Mouse (Mus musculus): ENCODE measurements around the gene Fgd5. TPM values are rescaled to one million over a fixed set of nuclear protein-coding genes. Genes with fewer than 3 reads are reported as not detected.

Gene Fgd5
- polyA plus RNA-seq, 1 experiment from 2014 or later = 8.0 TPM

DNA sequence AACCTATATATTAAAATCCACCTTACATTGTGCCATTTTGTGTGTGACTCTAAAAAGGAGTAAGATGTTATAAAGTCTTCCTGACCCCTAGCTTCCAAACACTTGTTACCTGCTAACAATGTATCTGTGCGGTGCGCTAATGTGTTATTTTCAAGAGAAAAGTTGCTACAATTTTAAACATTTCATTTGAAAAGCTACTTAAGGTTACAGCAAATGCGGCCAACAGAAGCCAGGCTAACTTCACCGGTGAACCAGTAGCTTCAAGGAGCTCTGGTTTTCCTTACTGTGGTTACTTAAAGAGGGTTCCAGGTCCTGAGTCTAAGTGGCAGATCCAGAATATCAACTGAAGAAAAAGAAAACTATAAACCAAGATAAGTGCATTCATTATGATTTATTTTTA, 111.3 kb downstream of the Fgd5 start:
- no peaks in the 10 kb centered on the region for H3K9me3 ChIP-seq (ENCODE audit: control insufficient read depth, low read length)
- H3K4me1 ChIP-seq (replicated peaks; ENCODE audit: control insufficient read depth, insufficient read depth, low read length) = peaks cover 21% of the 10 kb centered on the region
- 91% methylated on average over 4 of the region's 4 CpGs for WGBS
- H3K4me2 ChIP-seq = peak overlapping the region; percentile 66
- DNase-seq (ENCODE audit: low spot score) = no peak
- no peaks in the 10 kb centered on the region for H3K27me3 ChIP-seq (replicated peaks; ENCODE audit: control insufficient read depth, insufficient read depth, low read length)
- no peak overlapping the region for H3K27ac ChIP-seq (ENCODE audit: low read depth, low read length)
- no peak for ATAC-seq (replicated peaks; ENCODE audit: low FRiP score)
- H3K9ac ChIP-seq (ENCODE audit: low read depth, low read length) = no peak overlapping the region
- H3K4me3 ChIP-seq (ENCODE audit: low read depth, low read length) = peak overlapping the region; percentile 98; the same call in 1 of the 2 replicates
- no peaks in the 10 kb centered on the region for H3K36me3 ChIP-seq (ENCODE audit: control insufficient read depth, insufficient read depth, low read length)

DNA sequence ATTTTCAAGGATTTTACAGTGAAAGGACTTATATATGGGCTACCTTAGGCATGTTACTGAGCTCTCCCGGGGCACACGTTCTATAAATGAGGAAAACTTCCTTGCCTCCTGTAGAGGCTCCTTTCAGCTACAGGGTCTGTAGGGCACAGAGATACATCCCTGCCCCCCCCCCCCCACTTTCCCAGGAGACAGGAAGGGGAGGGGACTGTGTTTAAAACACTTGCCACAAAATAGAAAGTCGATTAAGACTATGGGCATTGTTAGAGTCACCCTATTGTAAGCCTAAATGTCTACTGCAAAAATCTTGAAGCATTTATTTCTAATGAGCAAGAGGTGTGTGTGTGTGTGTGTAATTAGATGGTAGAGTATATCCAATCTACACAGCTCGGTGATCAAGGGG, 111.8 kb downstream of the Fgd5 start:
- Histone ChIP-seq H3K9me3 (ENCODE audit: control insufficient read depth, low read length) (no peaks in the 10 kb centered on the region), H3K36me3 (ENCODE audit: control insufficient read depth, insufficient read depth, low read length) (no peaks in the 10 kb centered on the region), H3K9ac (ENCODE audit: low read depth, low read length) (peak overlapping the region; percentile 98), H3K27me3 (replicated peaks; ENCODE audit: control insufficient read depth, insufficient read depth, low read length) (no peaks in the 10 kb centered on the region), H3K27ac (ENCODE audit: low read depth, low read length) (peak overlapping the region; percentile 99), H3K4me3 (ENCODE audit: low read depth, low read length) (peak overlapping the region; percentile 98), H3K4me1 (replicated peaks; ENCODE audit: control insufficient read depth, insufficient read depth, low read length) (peaks cover 22% of the 10 kb centered on the region), H3K4me2 (peak overlapping the region; percentile 66)
- WGBS = 4% methylated on average over 4 of the region's 4 CpGs
- DNase-seq (ENCODE audit: low spot score) = no peak
- ATAC-seq (replicated peaks; ENCODE audit: low FRiP score) = no peak

DNA sequence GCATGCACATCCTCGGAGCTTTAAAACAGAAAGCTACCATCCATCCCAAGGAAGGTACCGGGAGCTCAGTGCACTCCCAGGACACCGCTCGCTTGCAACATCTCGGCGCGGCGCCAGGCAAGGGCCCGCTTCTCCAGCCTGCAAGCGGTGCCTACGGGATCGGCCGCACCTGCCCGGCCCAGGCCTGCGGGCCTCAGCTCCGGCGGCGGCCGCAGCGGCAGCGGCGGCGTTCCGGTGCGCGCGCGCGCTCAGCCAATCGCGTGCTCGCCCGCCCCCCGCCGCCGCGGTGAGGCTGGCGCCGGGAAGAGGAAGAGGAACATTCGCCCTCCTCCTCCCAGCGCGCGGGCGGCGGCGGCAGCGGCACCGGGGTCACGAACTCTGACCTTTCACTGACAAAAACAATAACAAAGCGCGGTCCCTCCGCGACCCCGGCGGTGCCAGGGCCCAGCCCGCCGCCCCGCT, 112.5 kb downstream of the Fgd5 start, which contains the start of gene Nr2c2:
Nr2c2 (plus strand) TSS at position 261 of the 462 bp plus-strand sequence.
- Histone ChIP-seq H3K4me3 (ENCODE audit: low read depth, low read length) (peak within 1 kb of the TSS; percentile 98), H3K27me3 (replicated peaks; ENCODE audit: control insufficient read depth, insufficient read depth, low read length) (no peaks in the 10 kb centered on the region), H3K36me3 (ENCODE audit: control insufficient read depth, insufficient read depth, low read length) (no peaks in the 10 kb centered on the region), H3K4me2 (peak within 1 kb of the TSS; percentile 66), H3K9me3 (ENCODE audit: control insufficient read depth, low read length) (no peaks in the 10 kb centered on the region), H3K27ac (ENCODE audit: low read depth, low read length) (peak within 1 kb of the TSS; percentile 99), H3K4me1 (replicated peaks; ENCODE audit: control insufficient read depth, insufficient read depth, low read length) (peaks cover 22% of the 10 kb centered on the region), H3K9ac (ENCODE audit: low read depth, low read length) (peak within 1 kb of the TSS; percentile 98)
- peak; percentile 86 for DNase-seq (ENCODE audit: low spot score)
- peak; percentile 67 for ATAC-seq (replicated peaks; ENCODE audit: low FRiP score)
- WGBS = under 1% methylated on average over 45 of the region's 58 CpGs

DNA sequence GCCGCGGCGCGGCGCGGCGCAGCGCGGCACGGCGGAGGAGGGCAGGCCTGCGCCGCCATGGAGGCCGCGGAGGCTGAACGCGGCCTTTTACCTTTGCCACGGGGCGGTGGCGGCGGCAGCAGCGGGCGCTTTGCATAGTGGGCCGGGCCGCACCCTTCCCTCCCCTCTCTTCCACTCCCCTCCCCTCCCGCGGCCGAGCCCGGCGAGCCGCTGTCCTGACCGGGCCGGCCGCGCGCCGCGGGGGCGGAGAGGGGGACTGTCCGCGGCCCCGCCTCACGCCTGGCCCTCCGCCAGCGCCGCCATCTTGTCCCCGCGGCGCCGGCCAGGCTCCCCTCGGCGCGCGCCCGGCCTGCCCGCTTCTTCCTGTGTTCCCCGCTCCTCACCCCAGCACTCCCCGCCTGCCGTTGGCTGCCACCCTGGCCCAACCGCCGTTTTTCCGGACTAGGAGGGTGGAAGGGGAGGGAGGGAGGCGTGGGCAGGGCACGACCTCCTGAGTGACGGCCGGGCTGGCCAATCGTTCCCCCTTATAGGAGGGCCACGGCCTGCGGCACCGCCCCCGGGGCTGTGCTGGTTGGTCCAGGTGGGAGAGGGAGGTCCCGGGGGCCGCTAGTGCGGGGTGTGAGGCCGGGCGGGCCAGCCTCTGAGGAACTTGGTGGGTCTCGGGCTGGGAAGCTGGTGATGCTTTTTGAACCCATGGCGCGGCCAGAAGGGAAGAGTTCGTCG, 113.2 kb downstream of the Fgd5 start:
- Histone ChIP-seq H3K9me3 (ENCODE audit: control insufficient read depth, low read length) (no peaks in the 10 kb centered on the region), H3K27me3 (replicated peaks; ENCODE audit: control insufficient read depth, insufficient read depth, low read length) (no peaks in the 10 kb centered on the region), H3K4me2 (peak overlapping the region; percentile 66), H3K4me3 (ENCODE audit: low read depth, low read length) (peak overlapping the region; percentile 98), H3K36me3 (ENCODE audit: control insufficient read depth, insufficient read depth, low read length) (no peaks in the 10 kb centered on the region), H3K9ac (ENCODE audit: low read depth, low read length) (peak overlapping the region; percentile 98), H3K4me1 (replicated peaks; ENCODE audit: control insufficient read depth, insufficient read depth, low read length) (peaks cover 22% of the 10 kb centered on the region), H3K27ac (ENCODE audit: low read depth, low read length) (peak overlapping the region; percentile 99)
- DNase-seq (ENCODE audit: low spot score) (peak; percentile 100), ATAC-seq (replicated peaks; ENCODE audit: low FRiP score) (peak; percentile 98)
- WGBS = 1% methylated on average over 69 of the region's 81 CpGs

DNA sequence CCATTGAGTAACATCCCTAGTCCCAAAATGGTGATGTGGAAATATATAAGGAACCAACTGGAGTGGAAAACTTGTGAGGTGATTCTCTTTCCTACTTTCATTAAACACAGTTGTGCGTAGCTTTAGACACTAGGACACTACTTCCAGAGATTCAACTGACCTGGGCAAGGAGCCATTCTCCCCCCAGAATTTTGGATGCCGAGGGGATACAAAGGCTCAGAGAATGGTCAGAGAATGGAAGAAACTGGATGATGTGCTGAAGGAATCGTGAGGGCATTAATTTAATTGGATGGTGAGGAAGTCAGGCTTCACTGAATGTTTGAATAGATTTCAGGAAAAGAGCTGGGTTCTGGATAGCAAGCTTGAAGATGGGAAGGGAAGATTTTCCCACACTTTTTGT, 114.1 kb downstream of the Fgd5 start:
- Histone ChIP-seq H3K4me3 (ENCODE audit: low read depth, low read length) (peak overlapping the region; percentile 98), H3K27ac (ENCODE audit: low read depth, low read length) (peak overlapping the region; percentile 99; the same call in 1 of the 2 replicates), H3K9ac (ENCODE audit: low read depth, low read length) (peak overlapping the region; percentile 98), H3K4me1 (replicated peaks; ENCODE audit: control insufficient read depth, insufficient read depth, low read length) (peaks cover 22% of the 10 kb centered on the region), H3K27me3 (replicated peaks; ENCODE audit: control insufficient read depth, insufficient read depth, low read length) (no peaks in the 10 kb centered on the region), H3K9me3 (ENCODE audit: control insufficient read depth, low read length) (no peaks in the 10 kb centered on the region), H3K36me3 (ENCODE audit: control insufficient read depth, insufficient read depth, low read length) (no peaks in the 10 kb centered on the region), H3K4me2 (peak overlapping the region; percentile 66)
- WGBS = 46% methylated on average over 3 of the region's 3 CpGs
- no peak for ATAC-seq (replicated peaks; ENCODE audit: low FRiP score)
- no peak for DNase-seq (ENCODE audit: low spot score)

DNA sequence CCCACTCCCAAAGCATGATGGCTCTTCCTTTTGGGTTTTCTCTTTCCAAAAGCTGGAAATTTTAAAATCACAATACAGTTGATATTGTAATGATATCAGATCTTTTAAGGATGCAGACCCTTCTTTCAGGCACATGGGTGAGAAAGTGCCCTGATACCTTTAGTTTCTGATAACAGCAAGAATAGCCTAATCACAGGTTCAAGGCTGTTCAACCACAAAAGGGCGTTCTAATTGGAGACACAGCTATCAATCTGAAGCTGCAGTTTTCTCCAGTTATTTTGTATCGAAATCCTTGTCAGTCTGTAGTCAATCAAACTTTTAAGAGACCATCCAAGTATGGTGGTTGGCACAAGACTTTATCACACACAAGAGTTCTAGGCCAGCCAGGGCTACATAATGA, 115.2 kb downstream of the Fgd5 start:
- no peak for ATAC-seq (replicated peaks; ENCODE audit: low FRiP score)
- no peak overlapping the region for H3K4me3 ChIP-seq (ENCODE audit: low read depth, low read length)
- H3K4me2 ChIP-seq = peak overlapping the region; percentile 15
- H3K9me3 ChIP-seq (ENCODE audit: control insufficient read depth, low read length) = no peaks in the 10 kb centered on the region
- no peak overlapping the region for H3K27ac ChIP-seq (ENCODE audit: low read depth, low read length)
- no peaks in the 10 kb centered on the region for H3K36me3 ChIP-seq (ENCODE audit: control insufficient read depth, insufficient read depth, low read length)
- peaks cover 22% of the 10 kb centered on the region for H3K4me1 ChIP-seq (replicated peaks; ENCODE audit: control insufficient read depth, insufficient read depth, low read length)
- H3K9ac ChIP-seq (ENCODE audit: low read depth, low read length) = no peak overlapping the region
- 50% methylated on average over 2 of the region's 2 CpGs for WGBS
- H3K27me3 ChIP-seq (replicated peaks; ENCODE audit: control insufficient read depth, insufficient read depth, low read length) = no peaks in the 10 kb centered on the region
- DNase-seq (ENCODE audit: low spot score) = no peak

DNA sequence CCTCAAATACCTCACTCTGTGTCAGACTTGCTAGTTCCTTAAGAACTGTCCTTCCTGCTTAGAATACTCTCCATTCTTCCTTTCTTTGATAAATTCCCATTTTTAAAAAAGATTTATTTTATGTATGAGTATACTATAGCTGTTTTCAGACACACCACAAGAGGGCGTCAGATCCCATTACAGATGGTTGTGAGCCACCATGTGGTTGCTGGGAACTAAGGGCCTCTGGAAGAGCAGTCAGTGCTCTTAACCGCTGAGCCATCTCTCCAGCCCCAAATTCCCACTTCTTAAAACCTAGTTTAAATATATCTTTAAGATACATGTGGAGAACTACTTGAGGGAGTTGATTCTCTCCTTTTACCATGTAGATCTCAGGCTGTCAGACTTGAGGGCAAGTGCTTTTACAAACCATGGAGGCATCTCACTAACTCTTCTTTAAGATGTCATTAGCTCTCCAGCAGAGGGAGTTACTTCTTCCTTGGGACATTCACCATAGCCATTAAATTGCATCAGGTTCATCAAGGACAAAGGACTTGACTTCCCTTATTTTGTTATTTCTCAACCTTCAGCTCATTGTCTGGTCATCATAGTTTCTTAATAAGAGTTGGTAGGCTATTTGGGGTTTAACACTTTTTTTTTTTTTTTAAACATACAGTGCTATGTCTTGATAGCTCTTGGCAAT, 122.1 kb downstream of the Fgd5 start:
- Histone ChIP-seq H3K4me3 (ENCODE audit: low read depth, low read length) (no peak overlapping the region), H3K36me3 (ENCODE audit: control insufficient read depth, insufficient read depth, low read length) (no peaks in the 10 kb centered on the region), H3K27me3 (replicated peaks; ENCODE audit: control insufficient read depth, insufficient read depth, low read length) (no peaks in the 10 kb centered on the region), H3K9ac (ENCODE audit: low read depth, low read length) (no peak overlapping the region), H3K9me3 (ENCODE audit: control insufficient read depth, low read length) (no peaks in the 10 kb centered on the region), H3K4me2 (no peak overlapping the region), H3K4me1 (replicated peaks; ENCODE audit: control insufficient read depth, insufficient read depth, low read length) (no peaks in the 10 kb centered on the region; the same call in 1 of the 2 replicates), H3K27ac (ENCODE audit: low read depth, low read length) (no peak overlapping the region)
- DNase-seq (ENCODE audit: low spot score) (no peak), ATAC-seq (replicated peaks; ENCODE audit: low FRiP score) (no peak)
- WGBS = 63% methylated on average over 2 of the region's 2 CpGs

DNA sequence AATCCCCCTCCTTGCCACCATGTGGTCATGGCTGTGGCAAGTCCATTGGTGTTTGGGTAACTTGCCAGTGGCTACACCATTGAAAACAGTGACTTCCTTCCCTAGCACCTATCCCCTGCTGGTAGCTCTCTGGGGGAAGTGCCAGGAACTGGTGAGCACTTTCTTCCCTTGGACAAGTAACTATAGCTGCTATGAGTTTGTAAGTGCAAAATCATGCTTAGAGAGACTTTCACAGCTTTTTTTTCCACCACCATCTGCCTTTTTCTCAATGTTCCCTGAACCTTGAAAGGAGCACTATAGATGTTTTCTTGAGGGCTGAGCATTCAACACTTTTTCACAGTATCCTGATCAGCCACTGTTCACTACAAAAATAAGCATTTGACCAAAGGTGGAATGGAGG, 145.9 kb downstream of the Fgd5 start:
- no peak overlapping the region for H3K27ac ChIP-seq (ENCODE audit: low read depth, low read length)
- ATAC-seq (replicated peaks; ENCODE audit: low FRiP score) (no peak), DNase-seq (ENCODE audit: low spot score) (no peak)
- H3K4me3 ChIP-seq (ENCODE audit: low read depth, low read length) = no peak overlapping the region
- no peaks in the 10 kb centered on the region for H3K4me1 ChIP-seq (replicated peaks; ENCODE audit: control insufficient read depth, insufficient read depth, low read length)
- no peaks in the 10 kb centered on the region for H3K9me3 ChIP-seq (ENCODE audit: control insufficient read depth, low read length)
- no peak overlapping the region for H3K4me2 ChIP-seq
- H3K27me3 ChIP-seq (replicated peaks; ENCODE audit: control insufficient read depth, insufficient read depth, low read length) = no peaks in the 10 kb centered on the region
- H3K9ac ChIP-seq (ENCODE audit: low read depth, low read length) = no peak overlapping the region
- H3K36me3 ChIP-seq (ENCODE audit: control insufficient read depth, insufficient read depth, low read length) = no peaks in the 10 kb centered on the region; the same call in 1 of the 2 replicates
